Mouse (Mus musculus) bone marrow, adult 2 months (tissue): ENCODE data around the gene Gphn. TPM values are rescaled to one million over a fixed set of nuclear protein-coding genes. Genes with fewer than 3 reads are reported as not detected.

Experiments
- H3K27ac ChIP-seq: fragments of 200-500 bp; 2 replicates; pipeline ENCODE4 v1.5.1; 2012; ENCODE audit warnings: low read depth, mild to moderate bottlenecking, control low read depth, inconsistent platforms, low read length; ENCODE audit not compliant: control insufficient read depth, poor library complexity, insufficient read depth
- H3K4me1 ChIP-seq: fragments of 200-500 bp; 2 replicates; pipeline ENCODE4 v1.6.1; 2011; ENCODE audit warnings: low read length; ENCODE audit not compliant: control insufficient read depth, insufficient read depth
- H3K4me3 ChIP-seq: fragments of 200-500 bp; replicated peaks from 2 replicates; pipeline ENCODE3; 2011; ENCODE audit warnings: mild to moderate bottlenecking, low read depth, low read length, control low read depth; ENCODE audit not compliant: control insufficient read depth
- CTCF ChIP-seq: fragments of 200-500 bp; IDR thresholded peaks from 2 replicates; pipeline ENCODE4 v1.5.1; 2011; ENCODE audit warnings: low read length, control low read depth; ENCODE audit not compliant: control insufficient read depth, insufficient read depth
- POLR2A ChIP-seq: fragments of 200-500 bp; IDR thresholded peaks from 2 replicates; pipeline ENCODE4 v1.6.1; 2011; ENCODE audit warnings: low read depth, mild to moderate bottlenecking, control low read depth, low read length, borderline replicate concordance; ENCODE audit not compliant: control insufficient read depth
- WGBS: fragments of 180-500 bp; shearing (Covaris S2); methylation state at CpG from one replicate; pipeline ENCODE4 v1.1.7; 2018; 5-methylcytosine and 5-hydroxymethylcytosine counted together
- polyA plus RNA-seq: library from polyadenylated mRNA; stranded (reverse); fragments of >200 nt; gene quantifications from 2 replicates; pipeline ENCODE4 v1.2.4, GENCODE M21; 2011; ENCODE audit warnings: low replicate concordance; ENCODE audit not compliant: missing spikeins, insufficient read depth, insufficient read length

Gene Gphn
- polyA plus RNA-seq, 1 experiment, result 3.7 TPM

DNA sequence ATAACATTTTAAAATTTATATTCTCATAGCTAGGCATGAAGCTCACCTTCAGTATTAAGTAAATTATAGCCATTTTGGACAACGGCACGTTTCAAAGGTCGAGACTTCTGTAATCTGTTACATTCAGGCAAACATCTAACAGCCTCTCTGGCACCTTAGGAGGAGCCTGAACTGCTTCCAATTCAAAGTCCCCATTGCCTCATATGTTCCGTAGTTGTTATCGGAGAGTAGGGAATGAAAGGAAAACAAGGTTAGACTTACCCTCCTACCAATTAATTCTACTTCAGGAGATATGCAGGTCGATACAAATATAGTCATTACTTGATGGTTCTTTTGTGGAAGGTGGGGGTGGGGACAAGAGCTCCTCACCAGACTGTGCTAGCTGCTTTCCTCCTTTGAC, 10.7 kb upstream of the Gphn start:
- Histone ChIP-seq H3K4me3 (no peak overlapping the region), H3K4me1 (no peaks in the 10 kb centered on the region), H3K27ac (no peak overlapping the region)
- TF ChIP-seq CTCF, result no peak
- no peak for TF ChIP-seq POLR2A
- 84% methylated on average over 6 of the region's 6 CpGs for WGBS

DNA sequence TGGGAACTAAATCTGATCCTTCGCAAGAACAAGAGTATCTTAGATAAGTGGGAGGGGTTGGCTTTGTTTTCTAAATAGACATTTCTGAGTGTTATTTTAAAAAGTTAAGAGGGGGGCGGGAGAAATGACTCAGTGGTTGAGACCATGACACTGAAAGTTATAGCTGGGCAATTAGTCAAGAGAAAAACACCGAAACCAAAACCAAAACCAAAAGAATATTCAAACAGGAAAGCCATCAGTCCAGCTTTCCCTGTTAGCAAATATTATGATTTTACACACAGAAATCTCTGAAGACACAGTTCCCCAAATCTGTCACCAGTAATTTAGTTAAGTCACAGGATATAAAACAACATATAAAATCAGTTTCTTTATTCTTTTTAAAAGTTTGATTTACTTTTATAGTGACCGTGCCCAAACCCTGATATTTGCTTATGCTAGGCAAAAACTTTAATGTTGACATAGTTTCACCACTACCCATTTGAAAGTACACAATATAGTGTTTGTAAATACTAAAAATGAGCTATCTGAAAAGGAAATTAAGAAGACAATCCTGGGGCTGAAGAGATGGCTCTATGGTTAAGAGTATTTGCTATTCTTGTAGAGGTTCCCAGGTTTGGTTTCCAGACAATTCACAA, 6.9 kb upstream of the Gphn start:
- no peak for TF ChIP-seq POLR2A
- TF ChIP-seq CTCF, result no peak
- Histone ChIP-seq H3K4me1 (no peaks in the 10 kb centered on the region), H3K4me3 (no peak overlapping the region), H3K27ac (no peak overlapping the region)
- WGBS, result 29% methylated on average over 4 of the region's 4 CpGs

DNA sequence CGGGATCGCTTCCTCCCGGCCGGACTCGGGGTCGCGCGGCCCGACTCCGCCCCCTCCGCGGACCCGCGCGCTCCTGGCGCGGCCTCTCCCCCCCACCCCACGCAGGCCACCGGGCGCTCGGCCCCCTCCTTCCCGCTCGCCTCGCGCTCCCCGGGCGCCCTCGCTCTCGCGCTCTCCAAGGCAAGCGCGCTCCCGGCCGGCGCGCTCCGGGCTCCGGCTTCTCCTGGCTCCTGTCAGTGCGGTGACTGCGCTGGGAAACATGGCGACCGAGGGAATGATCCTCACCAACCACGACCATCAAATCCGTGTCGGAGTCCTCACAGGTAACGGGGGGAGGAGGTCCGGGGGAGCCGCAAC, 318 bp downstream of the Gphn start:
- peak overlapping the region; percentile 95 for H3K4me3 ChIP-seq
- H3K4me1 ChIP-seq, result no peaks in the 10 kb centered on the region
- H3K27ac ChIP-seq, result peak overlapping the region; percentile 73
- TF ChIP-seq POLR2A, result no peak
- TF ChIP-seq CTCF, result no peak
- WGBS, result under 1% methylated on average over 48 of the region's 48 CpGs

DNA sequence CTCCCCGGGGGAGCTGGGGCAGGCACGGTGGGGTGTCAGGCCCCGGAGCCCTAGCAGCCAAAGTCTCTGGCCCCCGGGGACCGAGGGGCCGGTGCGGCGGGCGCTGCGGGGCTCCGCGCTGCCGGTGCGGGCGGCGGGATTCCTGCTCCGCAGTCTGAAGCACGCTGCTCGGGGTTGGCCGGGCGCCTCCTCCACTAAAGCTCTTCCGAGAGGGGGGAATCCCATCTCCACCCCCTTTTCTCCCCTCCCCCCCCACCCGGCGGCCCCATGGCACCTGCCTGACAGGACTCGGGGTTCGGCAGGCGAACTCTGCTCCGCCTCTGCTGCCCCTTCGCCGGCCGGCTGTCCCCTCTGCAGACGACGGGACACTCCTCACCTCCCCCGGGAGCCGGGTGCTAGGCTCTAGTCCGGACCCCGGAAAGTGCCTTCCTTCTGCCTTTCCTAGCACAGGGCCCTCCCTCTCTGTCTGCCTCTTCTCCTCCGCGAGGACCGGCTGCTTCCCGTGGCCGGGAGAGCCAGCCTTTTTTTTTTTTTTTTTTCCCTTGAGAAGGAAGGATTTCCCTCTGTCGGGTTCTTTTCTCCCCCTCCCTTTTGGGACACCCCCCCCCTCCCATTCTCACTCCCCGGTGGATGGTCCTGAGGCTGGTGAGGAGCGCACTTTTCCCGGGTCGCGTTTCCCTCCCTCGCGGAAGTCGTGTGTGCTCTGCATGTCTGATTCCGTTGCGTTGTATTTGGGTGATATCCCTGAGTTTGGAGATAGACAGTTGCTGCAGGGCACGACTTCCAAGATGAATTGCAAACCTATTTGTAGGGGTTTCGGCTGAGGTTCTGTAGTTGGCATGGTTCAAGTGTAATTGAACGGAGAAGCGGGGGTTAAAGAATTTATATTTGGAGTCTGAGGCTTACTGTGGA, 1.1 kb downstream of the Gphn start:
- no peak for TF ChIP-seq CTCF
- TF ChIP-seq POLR2A, result no peak

DNA sequence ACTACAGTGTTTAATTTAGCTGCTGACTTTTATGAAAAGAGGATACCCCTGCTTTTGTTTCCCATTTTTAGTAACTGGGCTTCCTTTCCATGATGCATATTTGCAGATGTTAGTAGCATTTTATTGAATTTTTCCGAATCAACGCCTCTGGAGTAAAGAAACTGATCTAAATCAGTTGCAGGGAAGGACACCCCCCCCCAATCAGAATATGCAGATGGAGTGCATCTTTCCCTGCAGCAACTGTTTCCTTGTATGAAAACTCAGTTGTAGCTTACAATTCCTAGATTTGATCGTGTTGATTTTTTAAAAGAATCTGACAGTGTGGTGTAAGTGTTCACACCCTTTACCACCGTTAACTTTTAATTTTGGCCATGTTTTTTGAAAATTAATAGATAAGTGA, 2.0 kb downstream of the Gphn start:
- Histone ChIP-seq H3K4me3 (no peak overlapping the region), H3K4me1 (no peaks in the 10 kb centered on the region), H3K27ac (no peak overlapping the region)
- WGBS, result 70% methylated on average over 4 of the region's 4 CpGs
- no peak for TF ChIP-seq POLR2A
- TF ChIP-seq CTCF, result no peak

More for the DNA sequence above, 1.1 kb downstream of the Gphn start:
- peak overlapping the region; percentile 95 for H3K4me3 ChIP-seq
- no peaks in the 10 kb centered on the region for H3K4me1 ChIP-seq
- peak overlapping the region; percentile 73; the same call in 1 of the 2 replicates for H3K27ac ChIP-seq
- WGBS, result 1% methylated on average over 44 of the region's 57 CpGs

DNA sequence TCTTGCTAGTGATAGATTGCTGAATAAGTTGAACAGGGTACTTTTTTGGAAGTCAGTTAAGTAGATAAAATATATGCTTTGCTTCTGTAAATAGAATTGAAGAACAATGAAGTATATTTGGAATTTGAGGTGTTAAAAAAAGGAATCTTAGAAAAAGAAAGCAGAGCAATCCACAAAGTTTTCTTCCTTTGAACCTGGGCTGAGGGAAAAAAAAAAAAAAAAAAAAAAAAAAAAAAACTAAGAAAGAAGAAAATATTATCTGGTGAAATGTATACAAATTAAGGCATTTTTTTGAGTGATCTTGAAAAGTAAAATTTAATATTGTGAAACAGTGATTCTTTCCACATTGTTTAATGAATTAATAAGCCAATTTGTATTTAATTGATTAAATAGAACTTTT, 6.4 kb downstream of the Gphn start:
- no peak overlapping the region for H3K27ac ChIP-seq
- TF ChIP-seq CTCF (no peak), POLR2A (no peak)
- H3K4me1 ChIP-seq, result no peaks in the 10 kb centered on the region
- H3K4me3 ChIP-seq, result no peak overlapping the region

DNA sequence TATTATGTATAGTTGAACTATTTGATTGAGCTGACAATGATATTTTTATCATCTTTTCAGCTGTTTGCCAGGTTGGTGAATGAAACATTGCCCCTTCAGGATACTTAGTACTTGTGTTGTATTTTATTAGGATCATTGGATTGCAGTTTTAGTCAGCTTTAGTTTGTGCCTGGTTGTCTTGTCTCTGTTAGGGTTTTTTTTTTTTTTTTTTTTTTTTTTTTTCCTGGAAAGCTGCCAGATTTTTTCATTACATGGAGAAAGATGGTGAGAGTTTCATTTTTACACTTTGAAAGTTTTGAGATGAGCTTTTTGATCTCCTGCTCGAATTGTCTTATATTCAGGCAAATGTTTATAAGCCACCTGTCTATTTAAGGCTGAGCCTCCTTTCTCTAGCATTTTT, 22.2 kb downstream of the Gphn start:
- H3K27ac ChIP-seq, result no peak overlapping the region
- H3K4me3 ChIP-seq, result no peak overlapping the region
- no peaks in the 10 kb centered on the region for H3K4me1 ChIP-seq
- no peak for TF ChIP-seq CTCF
- no peak for TF ChIP-seq POLR2A
- WGBS, result 48% methylated on average over 1 of the region's 1 CpGs

DNA sequence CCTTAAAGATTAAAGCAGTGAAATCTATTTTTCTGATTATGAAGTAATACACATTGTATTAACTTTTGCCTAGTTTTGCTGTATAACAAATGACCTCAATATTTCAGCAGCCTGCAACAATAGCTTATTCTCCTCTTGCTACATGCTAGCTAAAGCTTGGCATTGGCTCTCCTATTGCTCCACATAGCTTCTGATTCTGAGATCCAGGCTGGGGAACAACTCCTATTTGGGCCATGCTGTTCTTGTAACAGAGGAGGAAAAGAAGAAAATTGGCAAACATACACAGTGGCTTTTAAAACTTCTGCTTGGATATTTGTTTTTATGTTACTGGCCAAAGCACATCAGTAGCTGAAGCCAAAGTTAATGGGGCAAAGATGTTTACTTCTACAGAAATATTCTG, 23.0 kb downstream of the Gphn start:
- H3K4me1 ChIP-seq, result no peaks in the 10 kb centered on the region
- no peak overlapping the region for H3K4me3 ChIP-seq
- no peak overlapping the region for H3K27ac ChIP-seq
- TF ChIP-seq CTCF (no peak), POLR2A (no peak)
